Mouse (Mus musculus): ENCODE data around the gene Aldh16a1.

DNA sequence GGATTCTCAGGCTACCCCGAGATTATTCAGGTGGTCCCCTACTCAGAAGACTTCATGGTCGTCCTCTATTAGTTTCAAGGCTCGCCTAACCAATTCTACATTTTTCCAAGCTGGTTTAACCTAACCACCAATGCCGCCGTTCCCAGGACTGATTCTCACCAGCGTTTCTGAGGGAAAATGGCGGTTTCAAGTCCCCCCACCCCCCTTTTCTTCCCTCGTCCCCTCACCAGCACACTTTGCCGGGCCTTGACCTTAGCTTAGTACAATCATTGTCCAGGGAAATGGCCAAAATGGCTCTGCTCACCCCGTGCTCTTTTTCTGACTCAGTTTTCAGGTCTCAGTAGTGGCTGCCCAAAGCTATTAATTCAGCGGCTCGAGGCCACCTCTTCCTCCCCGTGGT lies 21.0 kb upstream of the Aldh16a1 start:
- TF ChIP-seq CTCF (IDR thresholded peaks at IDR 0.05; ENCODE audit: insufficient read depth, low read depth, low read length), result no peak
- TF ChIP-seq POLR2A (IDR thresholded peaks at IDR 0.05; ENCODE audit: insufficient read depth, low read depth, low read length), result no peak
